Mouse (Mus musculus) heart, postnatal 14 days (tissue): ENCODE results near the gene Cyp2c54. TPM values are rescaled to one million over a fixed set of nuclear protein-coding genes. Genes with fewer than 3 reads are reported as not detected.
"Not testable (repeated sequence)": the region's sequence is repeated elsewhere in the genome, so short reads cannot be mapped to it uniquely, and the experiment has no call there.

Source experiments
- DNase-seq, 2 experiments: peaks; one replicate each; pipeline ENCODE4 v3.0.0; 2021 to 2022
- intact Hi-C: fragments of 180-260 bp; cut with DNase I; formaldehyde crosslinking; loops from one replicate; pipeline ENCODE4 v1.15.1; 2025
- long read RNA-seq, 2 experiments: library from polyadenylated mRNA; stranded (forward); transcript quantifications; one replicate each; pipeline ENCODE4 v2.0.0; 2021
- total RNA-seq, 2 experiments: library from RNA; stranded (reverse); gene quantifications; 2 replicates each; pipeline ENCODE4 v1.2.3; 2021

Gene Cyp2c54
- not detected for total RNA-seq
- long read RNA-seq, experiment 1 = 0 reads
- long read RNA-seq, experiment 2 = 0 reads

GRCm38 (mm10) chr19:40073701-40074100 lies at the start of gene Cyp2c54:
TSS of gene Cyp2c54 (minus strand) at chr19:40073827.
- intact Hi-C loops = no loop called here
- no peak for DNase-seq

- DNase-seq, intact Hi-C loops: not testable (repeated sequence)
These were observed 46.0 kb upstream of the Cyp2c54 start for GRCm38 (mm10) chr19:40119624-40120023.

DNA sequence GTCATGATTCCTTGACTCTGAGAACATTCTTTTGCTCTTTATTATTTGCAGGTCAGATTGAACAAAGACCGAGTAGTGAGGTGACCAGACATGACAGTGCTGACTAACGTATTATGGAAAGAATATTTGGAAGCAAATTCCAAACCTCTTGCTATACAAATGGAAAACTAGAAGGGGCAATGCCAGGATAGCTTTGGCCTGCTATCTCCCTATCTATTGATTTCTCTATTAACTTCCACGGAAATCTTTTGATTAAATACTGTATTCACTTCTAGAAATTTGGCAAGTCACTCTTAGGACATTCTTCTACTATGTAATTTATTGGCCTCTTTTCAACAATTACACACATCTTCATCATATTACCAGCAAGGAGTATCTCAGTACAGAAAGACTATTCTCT lies 17.5 kb upstream of the Cyp2c54 start:
- no peak for DNase-seq
- intact Hi-C loops = no loop called here

GRCm38 (mm10) chr19:40089421-40089820 lies 15.8 kb upstream of the Cyp2c54 start, which contains the start of gene Cyp2c50:
TSS of gene Cyp2c50 (plus strand) at chr19:40089688.
- DNase-seq, intact Hi-C loops: not testable (repeated sequence)

- intact Hi-C loops = no loop called here
- no peak for DNase-seq
These were observed 14.8 kb upstream of the Cyp2c54 start for GRCm38 (mm10) chr19:40088381-40088780.

DNA sequence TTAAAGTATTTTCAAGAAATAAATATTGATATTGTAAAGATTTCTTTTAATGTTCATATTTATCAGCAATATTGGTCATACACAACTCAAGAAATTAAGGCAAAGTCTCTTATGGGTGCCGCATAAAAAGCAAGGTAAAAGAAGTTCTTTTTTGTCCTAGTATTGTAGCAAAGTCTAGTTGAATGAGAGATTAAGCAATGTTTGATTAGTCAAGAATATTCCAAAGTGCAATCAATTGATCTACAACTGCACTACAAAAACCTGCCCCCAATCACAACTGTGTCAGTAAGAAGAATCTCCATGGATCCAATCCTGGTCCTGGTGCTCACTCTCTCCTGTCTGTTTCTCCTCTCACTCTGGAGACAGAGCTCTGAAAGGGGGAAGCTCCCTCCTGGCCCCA lies 81.5 kb downstream of the Cyp2c54 start, which contains the start of gene Cyp2c37:
TSS of gene Cyp2c37 (plus strand) at position 285 of the 400 bp plus-strand sequence.
- intact Hi-C loops, DNase-seq: not testable (repeated sequence)

GRCm38 (mm10) chr19:39989471-39989870 lies 84.2 kb downstream of the Cyp2c54 start:
- DNase-seq = no peak
- intact Hi-C loops = no loop called here

Other genes with a start within 250 kb of the Cyp2c54 start
- not detected for gene Cyp2c69, start 187.0 kb downstream of the Cyp2c54 start, total RNA-seq
- gene Cyp2c37, start 81.4 kb downstream of the Cyp2c54 start, total RNA-seq = not detected
- gene Cyp2c50, start 15.9 kb upstream of the Cyp2c54 start, total RNA-seq = not detected
- under 1 TPM; 0.12 to 0.29 TPM for gene Cyp2c70, start 113.5 kb upstream of the Cyp2c54 start, total RNA-seq
- 100 to 1,000 TPM; 143 to 187 TPM for gene Pdlim1, start 198.0 kb upstream of the Cyp2c54 start, total RNA-seq